Mouse (Mus musculus): ENCODE data around the gene 1700008P02Rik.
"Not testable (repeated sequence)": the region's sequence is repeated elsewhere in the genome, so short reads cannot be mapped to it uniquely, and the experiment has no call there.

1700008P02Rik gene

DNA sequence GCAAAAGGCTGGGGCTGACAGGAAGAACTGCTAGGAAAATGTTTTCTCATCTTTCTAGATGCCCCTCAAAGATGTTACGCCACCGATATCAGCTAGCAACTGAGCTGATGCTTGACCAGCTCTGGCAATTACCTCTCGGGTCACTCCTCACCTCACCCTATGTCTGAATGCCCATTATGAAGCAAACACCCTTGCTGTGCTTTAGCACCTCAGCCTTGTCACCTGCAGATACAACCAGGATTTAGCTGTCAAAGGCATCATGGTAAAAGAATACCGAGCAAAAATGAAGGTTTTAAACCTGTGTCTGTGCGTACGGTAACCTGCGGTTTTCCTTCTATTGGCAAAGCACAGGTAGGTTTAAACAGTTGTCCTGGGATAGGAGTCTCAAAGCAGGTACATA is at the start of gene 1700008P02Rik:
1700008P02Rik (minus strand) TSS at position 101 of the 400 bp plus-strand sequence.
- DNase-seq: no peak

DNA sequence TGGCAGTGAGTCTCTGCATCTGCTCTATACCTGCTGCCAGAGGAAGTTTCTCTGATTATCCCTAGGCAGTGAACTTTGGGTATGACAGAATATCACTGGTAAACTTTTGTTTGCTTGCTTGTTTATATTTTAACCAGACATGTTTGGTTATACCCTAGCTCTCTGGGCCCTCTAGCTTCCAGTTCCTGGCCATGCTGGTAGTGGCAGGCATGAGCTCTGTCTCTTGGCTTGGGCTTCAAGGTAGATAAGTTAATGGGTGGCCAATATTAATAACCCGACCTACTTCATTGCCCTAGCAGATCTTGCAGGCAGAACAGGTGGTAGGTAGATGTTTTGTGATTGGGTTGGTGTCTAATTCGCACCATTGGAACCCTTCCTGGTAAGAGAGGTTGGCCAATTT is 29.2 kb upstream of the 1700008P02Rik start:
- no peak for DNase-seq

DNA sequence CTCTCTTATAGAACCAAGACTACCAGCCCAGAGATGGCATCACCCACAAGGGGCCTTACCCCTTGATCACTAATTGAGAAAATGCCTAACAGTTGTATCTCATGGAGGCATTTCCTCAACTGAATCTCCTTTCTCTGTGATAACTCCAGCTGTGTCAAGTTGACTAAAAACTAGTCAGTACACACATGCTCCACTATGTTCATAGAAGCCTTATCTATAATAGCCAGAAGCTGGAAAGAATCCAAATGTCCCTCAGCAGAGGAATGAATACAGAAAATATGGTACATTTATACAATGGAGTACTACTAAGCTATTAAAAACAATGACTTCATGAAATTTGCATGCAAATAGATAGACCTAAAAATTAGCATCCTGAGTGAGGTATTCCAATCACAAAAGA is 17.9 kb upstream of the 1700008P02Rik start:
- not testable (repeated sequence) for DNase-seq

DNA sequence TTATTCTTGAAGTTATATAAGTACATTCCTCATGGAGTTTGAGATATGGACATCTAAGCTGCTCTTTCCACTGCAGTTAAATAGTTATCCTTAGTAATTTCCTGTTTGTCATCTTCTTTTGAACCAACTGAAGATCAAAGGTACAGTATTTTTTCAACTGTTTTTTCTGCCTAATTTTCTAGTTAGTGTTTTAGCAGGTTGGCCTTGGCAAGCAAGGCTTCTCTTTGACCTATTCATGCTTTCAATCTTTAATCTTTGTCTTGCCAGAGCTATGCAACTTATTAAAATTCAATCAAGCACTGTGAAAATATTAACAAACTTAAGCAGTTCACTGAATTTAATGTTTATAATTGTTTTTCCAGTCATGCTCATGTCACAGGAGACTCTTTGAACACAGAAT is 14.0 kb upstream of the 1700008P02Rik start:
- DNase-seq: no peak

DNA sequence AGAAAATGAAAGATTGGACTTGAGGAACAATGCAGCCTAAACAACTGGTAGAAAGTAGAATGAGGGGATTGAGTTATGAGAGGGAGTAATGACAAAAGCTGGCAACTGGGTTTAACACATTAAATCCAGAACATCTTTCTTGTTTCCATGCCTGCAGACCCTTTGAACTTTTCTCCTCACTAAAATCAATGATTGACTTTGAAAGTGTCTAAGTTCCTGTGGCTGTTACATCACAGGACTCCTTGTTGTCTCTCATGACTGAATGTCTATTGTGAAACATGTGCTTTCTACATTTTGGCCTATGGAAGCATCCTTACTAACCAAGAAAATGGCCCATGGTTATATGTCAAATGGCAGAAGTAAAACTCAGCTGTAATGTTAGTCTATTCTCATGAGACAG is 2.4 kb downstream of the 1700008P02Rik start:
- no peak for DNase-seq

Data from thymus, postnatal 25 days (tissue).